Mouse (Mus musculus) lung, adult 2 months (tissue): ENCODE measurements around the gene Ttll3. TPM values are rescaled to one million over a fixed set of nuclear protein-coding genes. Genes with fewer than 3 reads are reported as not detected.

Experiments
- DNase-seq: peaks from one replicate; pipeline ENCODE4 v3.0.0; 2022
- H3K4me1 ChIP-seq: fragments of 200-500 bp; 2 replicates; pipeline ENCODE4 v1.6.1; 2011; ENCODE audit warnings: low read length; ENCODE audit not compliant: control insufficient read depth, insufficient read depth
- H3K4me3 ChIP-seq: fragments of 200-500 bp; replicated peaks from 2 replicates; pipeline ENCODE3; 2011; ENCODE audit warnings: low read depth, mild to moderate bottlenecking, control low read depth, low read length; ENCODE audit errors: extremely low read depth
- CTCF ChIP-seq: fragments of 200-500 bp; IDR thresholded peaks from 2 replicates; pipeline ENCODE4 v1.5.1; 2011; ENCODE audit warnings: mild to moderate bottlenecking, low read length, control low read depth; ENCODE audit not compliant: insufficient read depth
- POLR2A ChIP-seq: fragments of 200-500 bp; IDR thresholded peaks from 2 replicates; pipeline ENCODE4 v1.6.1; 2011; ENCODE audit warnings: low read depth, mild to moderate bottlenecking, control low read depth, low read length, borderline replicate concordance; ENCODE audit errors: extremely low read depth
- WGBS: fragments of 180-500 bp; shearing (Covaris S2); methylation state at CpG from one replicate; pipeline ENCODE4 v1.1.7; 2018; 5-methylcytosine and 5-hydroxymethylcytosine counted together
- polyA plus RNA-seq: library from polyadenylated mRNA; depleted of rRNA; stranded (reverse); fragments of >200 nt; gene quantifications from 2 replicates; pipeline ENCODE4 v1.2.3, GENCODE M21; 2012; rRNA removed

Ttll3 gene
- polyA plus RNA-seq, 1 experiment, result 23.1 TPM

GRCm38 (mm10) chr6:113442442-113443090 lies 53.5 kb downstream of the Ttll3 start, which contains the start of gene Jagn1:
Gene Jagn1, plus strand, starts transcription at chr6:113442569.
- peak; percentile 89 for DNase-seq
- 1% methylated on average over 45 of the region's 45 CpGs for WGBS
- TF ChIP-seq POLR2A, result peak; percentile 67; the same call in 1 of the 2 replicates
- TF ChIP-seq CTCF, result no peak
- Histone ChIP-seq H3K4me3 (peak within 1 kb of the TSS; percentile 81), H3K4me1 (peaks cover 3% of the 10 kb centered on the region; the same call in 1 of the 2 replicates)

DNA sequence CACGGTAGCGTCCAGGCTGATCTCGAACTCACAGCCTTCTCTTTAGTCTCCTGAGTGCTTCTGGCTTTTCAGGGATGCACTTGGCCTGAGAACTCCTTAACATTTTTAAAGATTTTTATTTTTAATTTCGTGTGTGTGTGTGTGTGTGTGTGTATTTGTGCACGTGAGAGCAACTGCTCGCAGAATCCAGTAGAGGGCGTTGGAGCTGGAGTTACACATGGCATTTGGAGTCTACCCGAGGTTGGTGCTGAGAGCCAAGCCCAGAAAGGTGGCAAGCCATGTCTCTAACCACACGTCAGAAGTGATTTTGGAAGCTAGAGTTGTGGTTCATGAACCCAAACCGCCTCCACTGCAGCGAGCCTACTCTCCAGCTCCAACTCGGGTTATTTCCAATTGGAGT lies 54.0 kb downstream of the Ttll3 start:
- Histone ChIP-seq H3K4me3 (peak overlapping the region; percentile 81), H3K4me1 (peaks cover 3% of the 10 kb centered on the region; the same call in 1 of the 2 replicates)
- WGBS, result 40% methylated on average over 12 of the region's 12 CpGs
- no peak for DNase-seq
- TF ChIP-seq CTCF, result 0 out of 2 replicates have a peak, but pooled peaks have one; percentile 11
- TF ChIP-seq POLR2A, result no peak

GRCm38 (mm10) chr6:113444207-113444965 lies 55.3 kb downstream of the Ttll3 start:
- WGBS, result 69% methylated on average over 8 of the region's 8 CpGs
- Histone ChIP-seq H3K4me3 (no peak overlapping the region), H3K4me1 (peaks cover 3% of the 10 kb centered on the region; the same call in 1 of the 2 replicates)
- TF ChIP-seq POLR2A, result no peak
- TF ChIP-seq CTCF, result no peak
- no peak for DNase-seq

DNA sequence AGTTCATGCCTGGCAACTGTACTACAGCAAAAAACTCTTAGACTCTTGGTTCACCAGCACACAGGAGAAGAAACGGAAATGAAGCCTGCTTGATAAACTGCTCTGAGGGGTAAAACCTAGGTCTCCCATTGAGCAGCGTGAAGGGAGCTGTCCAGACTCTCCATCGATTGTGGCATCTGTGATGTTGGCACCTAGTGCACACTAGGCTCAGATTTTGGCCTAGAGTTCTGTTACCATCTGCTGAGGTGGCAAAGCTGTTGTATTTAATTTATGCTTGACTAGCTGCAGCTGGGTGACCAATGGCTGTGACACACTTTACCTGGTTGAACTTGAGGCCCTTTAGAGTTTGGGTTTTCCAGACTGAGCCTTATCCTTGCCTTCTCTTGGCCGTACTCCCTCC lies 58.6 kb downstream of the Ttll3 start:
- 98% methylated on average over 4 of the region's 4 CpGs for WGBS
- no peak overlapping the region for H3K4me3 ChIP-seq
- no peak for DNase-seq
- H3K4me1 ChIP-seq, result peaks cover 3% of the 10 kb centered on the region; the same call in 1 of the 2 replicates
- TF ChIP-seq CTCF, result no peak
- TF ChIP-seq POLR2A, result no peak

- Histone ChIP-seq H3K4me1 (no peaks in the 10 kb centered on the region), H3K4me3 (no peak overlapping the region)
- no peak for DNase-seq
- WGBS, result 50% methylated on average over 2 of the region's 2 CpGs
- TF ChIP-seq POLR2A (no peak), CTCF (no peak)
Measured at GRCm38 (mm10) chr6:113451839-113452238, 62.8 kb downstream of the Ttll3 start.

GRCm38 (mm10) chr6:113455007-113455406 lies 65.9 kb downstream of the Ttll3 start:
- TF ChIP-seq POLR2A, result no peak
- TF ChIP-seq CTCF, result no peak
- Histone ChIP-seq H3K4me1 (no peaks in the 10 kb centered on the region; the same call in 1 of the 2 replicates), H3K4me3 (no peak overlapping the region)
- 54% methylated on average over 5 of the region's 5 CpGs for WGBS
- no peak for DNase-seq

- H3K4me1 ChIP-seq, result no peaks in the 10 kb centered on the region; the same call in 1 of the 2 replicates
- no peak for DNase-seq
- 28% methylated on average over 10 of the region's 10 CpGs for WGBS
- peak within 1 kb of the TSS; percentile 51 for H3K4me3 ChIP-seq
- TF ChIP-seq POLR2A (no peak), CTCF (no peak)
Measured at GRCm38 (mm10) chr6:113457952-113458534, 69.0 kb downstream of the Ttll3 start, which contains the start of gene Il17re. Gene Il17re, plus strand, starts transcription at chr6:113458484.

DNA sequence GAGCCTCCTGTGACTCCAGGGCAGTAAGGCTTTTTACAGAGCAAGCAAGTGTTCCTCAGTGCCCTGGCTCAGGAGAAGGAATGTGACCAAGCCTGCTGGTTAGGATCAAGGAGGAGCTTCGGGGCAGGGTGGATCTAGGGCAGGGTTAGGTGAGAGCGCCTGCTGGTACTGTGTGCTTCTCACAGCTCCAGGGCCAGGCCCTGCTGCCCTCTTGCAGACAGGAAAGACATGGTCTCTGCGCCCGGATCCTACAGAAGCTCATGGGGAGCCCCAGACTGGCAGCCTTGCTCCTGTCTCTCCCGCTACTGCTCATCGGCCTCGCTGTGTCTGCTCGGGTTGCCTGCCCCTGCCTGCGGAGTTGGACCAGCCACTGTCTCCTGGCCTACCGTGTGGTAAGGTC lies 69.6 kb downstream of the Ttll3 start:
- peak; percentile 70 for DNase-seq
- TF ChIP-seq POLR2A, result peak; percentile 70; the same call in 1 of the 2 replicates
- TF ChIP-seq CTCF, result no peak
- peak overlapping the region; percentile 51 for H3K4me3 ChIP-seq
- 51% methylated on average over 10 of the region's 10 CpGs for WGBS
- H3K4me1 ChIP-seq, result no peaks in the 10 kb centered on the region; the same call in 1 of the 2 replicates

- no peak overlapping the region for H3K4me3 ChIP-seq
- TF ChIP-seq CTCF (no peak), POLR2A (no peak)
- no peaks in the 10 kb centered on the region; the same call in 1 of the 2 replicates for H3K4me1 ChIP-seq
- DNase-seq, result no peak
- WGBS, result 55% methylated on average over 7 of the region's 7 CpGs
Measured at GRCm38 (mm10) chr6:113464040-113464439, 75.0 kb downstream of the Ttll3 start.

Other genes with a start within 250 kb of the Ttll3 start
- 0.92 and 0.93 TPM in 2 replicates for gene Lhfpl4, start 193.9 kb upstream of the Ttll3 start, polyA plus RNA-seq
- gene Mtmr14, start 151.4 kb upstream of the Ttll3 start, polyA plus RNA-seq, result 43.5 and 45.5 TPM in 2 replicates
- gene Cpne9, start 107.0 kb upstream of the Ttll3 start, polyA plus RNA-seq, result 0.06 TPM in 1 of 2 replicates, not detected in the other
- 20.2 and 21.3 TPM in 2 replicates for gene Brpf1, start 82.1 kb upstream of the Ttll3 start, polyA plus RNA-seq
- gene Ogg1, start 62.3 kb upstream of the Ttll3 start, polyA plus RNA-seq, result 18.9 and 23.9 TPM in 2 replicates
- gene Camk1, start 45.3 kb upstream of the Ttll3 start, polyA plus RNA-seq, result 69.2 and 84.4 TPM in 2 replicates
- gene Tada3, start 11.4 kb upstream of the Ttll3 start, polyA plus RNA-seq, result 25.7 and 26.9 TPM in 2 replicates
- 62.3 and 67.0 TPM in 2 replicates for gene Arpc4, start 11.1 kb upstream of the Ttll3 start, polyA plus RNA-seq
- 43.1 and 44.9 TPM in 2 replicates for gene Rpusd3, start 30.1 kb downstream of the Ttll3 start, polyA plus RNA-seq
- gene Cidec, start 46.5 kb downstream of the Ttll3 start, polyA plus RNA-seq, result 56.9 and 133 TPM in 2 replicates
- 39.0 and 48.0 TPM in 2 replicates for gene Jagn1, start 53.3 kb downstream of the Ttll3 start, polyA plus RNA-seq
- 57.2 and 62.4 TPM in 2 replicates for gene Il17re, start 69.2 kb downstream of the Ttll3 start, polyA plus RNA-seq
- 75.5 and 100.0 TPM in 2 replicates for gene Il17rc, start 82.2 kb downstream of the Ttll3 start, polyA plus RNA-seq
- 22.9 and 30.4 TPM in 2 replicates for gene Creld1, start 94.0 kb downstream of the Ttll3 start, polyA plus RNA-seq
- 0.24 and 0.27 TPM in 2 replicates for gene Prrt3, start 112.7 kb downstream of the Ttll3 start, polyA plus RNA-seq
- gene Emc3, start 142.4 kb downstream of the Ttll3 start, polyA plus RNA-seq, result 42.0 and 51.5 TPM in 2 replicates
- 0.75 and 1.2 TPM in 2 replicates for gene Fancd2, start 142.4 kb downstream of the Ttll3 start, polyA plus RNA-seq
- gene Fancd2os, start 211.5 kb downstream of the Ttll3 start, polyA plus RNA-seq, result not detected in 2 replicates
- gene Brk1, start 215.5 kb downstream of the Ttll3 start, polyA plus RNA-seq, result 101 and 184 TPM in 2 replicates
- 16.5 and 25.9 TPM in 2 replicates for gene Vhl, start 234.7 kb downstream of the Ttll3 start, polyA plus RNA-seq
- gene Irak2, start 249.2 kb downstream of the Ttll3 start, polyA plus RNA-seq, result 48.8 and 53.8 TPM in 2 replicates